Mouse (Mus musculus) cerebellum, postnatal 36 days (tissue): ENCODE measurements around the gene Rptor.
A peak's percentile ranks its signal among the peaks of the same experiment; 100 is the strongest.

ENCODE experiments used
- DNase-seq, 2 experiments: peaks; one replicate each; pipeline ENCODE4 v3.0.0; 2021 to 2022; ENCODE audit warnings: mixed read lengths in 2 of 2

Rptor gene

DNA sequence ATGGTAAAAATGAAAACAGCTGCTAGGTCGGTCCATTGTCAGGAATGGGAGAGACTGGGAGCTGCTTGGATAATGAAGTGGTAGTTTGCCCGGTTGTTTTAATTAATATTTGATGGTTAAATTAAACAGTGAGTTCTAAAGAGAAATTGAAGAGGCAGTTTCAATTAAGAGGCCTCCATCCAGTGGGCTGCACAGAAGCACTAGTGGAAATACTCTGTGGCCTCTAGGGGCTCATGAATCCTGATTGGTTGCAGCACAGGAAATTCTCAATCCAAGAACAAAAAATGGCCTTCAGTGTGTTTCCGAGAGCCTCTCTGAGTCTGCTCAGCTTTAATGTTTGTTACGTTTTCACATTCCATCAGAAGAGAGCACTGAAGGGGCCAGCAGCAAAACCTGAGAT is 141.7 kb downstream of the Rptor start:
- DNase-seq = no peak

DNA sequence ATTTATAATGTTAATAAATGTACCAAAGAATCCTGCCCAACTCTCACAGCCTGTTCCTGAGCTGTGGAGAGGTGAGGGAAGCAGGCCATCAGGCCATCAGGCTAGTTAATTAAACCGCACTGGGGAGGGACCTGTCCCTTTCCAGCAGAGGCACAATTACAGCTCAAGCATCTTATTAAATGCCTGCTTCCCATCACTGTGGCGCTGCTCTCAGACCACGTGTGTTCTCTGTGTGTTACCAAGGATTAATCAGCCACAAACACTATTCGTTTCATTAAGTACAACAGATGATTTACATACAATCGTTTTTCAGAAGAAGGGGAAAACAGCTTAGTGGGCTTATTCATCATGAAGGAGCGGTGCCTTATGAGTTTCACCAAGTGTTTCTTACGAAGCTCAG is 142.6 kb downstream of the Rptor start:
- DNase-seq = peak in 1 of 2 experiments; percentile 29

DNA sequence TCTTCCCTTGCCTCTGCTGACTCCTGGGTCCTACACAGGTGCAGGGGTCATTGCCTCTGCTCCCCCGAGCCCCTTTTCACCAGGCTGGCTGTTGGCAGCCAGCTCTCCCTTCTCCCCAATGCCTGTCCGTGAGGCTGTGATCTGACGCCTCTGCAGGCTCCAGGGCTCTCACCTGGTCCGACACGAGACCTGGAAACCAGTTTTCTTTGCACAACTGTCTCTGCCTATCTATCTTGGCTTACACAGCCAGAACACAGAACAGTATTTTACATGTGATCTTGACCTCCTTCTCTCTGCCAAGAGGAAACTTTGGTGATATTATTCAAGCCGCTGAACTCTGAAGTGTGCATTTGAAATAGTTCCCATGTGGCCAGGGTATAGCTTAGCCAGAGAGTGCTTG is 151.8 kb downstream of the Rptor start:
- DNase-seq = no peak

DNA sequence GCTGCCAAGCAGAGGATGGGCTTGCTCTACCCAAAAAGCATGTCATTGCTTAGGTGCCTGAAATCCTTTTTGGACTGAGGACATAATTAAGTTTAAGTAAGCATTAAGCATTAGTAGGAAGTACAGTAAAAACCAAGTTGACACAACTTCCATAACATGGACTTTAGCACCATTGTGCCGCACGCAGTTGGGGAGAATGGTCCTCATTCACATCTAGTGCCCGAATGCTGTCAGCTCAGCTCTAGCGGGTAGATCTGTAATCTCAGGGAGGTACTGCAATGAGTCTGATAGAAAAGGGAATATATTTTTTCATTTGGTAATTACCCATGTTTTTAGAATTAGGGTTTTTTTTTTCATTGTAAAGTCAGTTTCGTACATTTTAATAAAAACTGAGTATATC is 155.5 kb downstream of the Rptor start:
- DNase-seq = no peak

DNA sequence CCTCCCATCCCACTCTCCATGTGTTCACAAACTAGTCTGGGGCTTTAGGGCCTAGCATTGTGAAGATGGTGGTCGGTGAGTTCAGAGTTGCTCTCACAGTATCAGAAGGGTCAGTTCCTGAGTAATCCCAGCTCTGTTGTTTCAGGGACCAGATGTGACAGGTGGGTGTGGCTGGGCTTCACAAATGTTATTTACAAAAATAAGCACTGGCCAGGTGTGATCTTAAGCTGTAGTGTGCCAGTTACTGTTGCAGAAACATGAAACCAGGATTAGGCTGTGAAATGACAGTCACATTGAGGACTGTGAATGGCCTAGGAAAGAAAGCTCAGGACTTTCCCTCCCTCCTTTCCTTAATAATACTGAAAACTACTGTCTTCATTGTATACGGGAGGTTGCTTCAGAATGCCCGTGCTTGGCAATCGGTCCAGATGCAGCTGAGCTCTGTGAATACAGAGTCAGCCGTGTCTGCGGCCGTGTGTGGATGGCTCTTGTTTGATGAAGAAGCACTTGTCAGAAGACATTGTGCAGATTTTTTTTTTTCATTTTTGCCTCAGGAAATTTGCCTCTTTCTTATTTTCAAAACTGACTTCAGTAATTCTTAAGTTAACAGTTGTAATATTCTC is 156.1 kb downstream of the Rptor start:
- DNase-seq = no peak

DNA sequence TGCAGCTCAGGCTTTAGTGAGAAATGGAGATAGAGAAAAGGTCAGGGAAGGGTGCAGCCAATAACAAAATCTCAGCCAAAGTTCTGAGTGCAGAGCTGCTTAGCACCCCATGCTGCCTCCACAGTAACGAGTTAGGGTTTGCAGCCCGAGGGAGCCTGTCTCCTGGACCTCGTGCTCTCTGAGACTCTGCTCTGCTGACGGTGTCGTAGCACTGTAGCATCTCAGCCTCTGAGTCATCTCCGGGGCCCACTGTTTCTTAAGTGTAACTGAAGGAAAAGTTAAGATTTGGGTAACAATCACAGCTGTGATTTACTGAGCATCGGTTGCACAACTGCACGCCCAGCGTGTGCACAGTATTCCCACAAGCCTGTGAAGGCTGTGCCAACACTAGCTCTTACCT is 160.2 kb downstream of the Rptor start:
- no peak for DNase-seq

DNA sequence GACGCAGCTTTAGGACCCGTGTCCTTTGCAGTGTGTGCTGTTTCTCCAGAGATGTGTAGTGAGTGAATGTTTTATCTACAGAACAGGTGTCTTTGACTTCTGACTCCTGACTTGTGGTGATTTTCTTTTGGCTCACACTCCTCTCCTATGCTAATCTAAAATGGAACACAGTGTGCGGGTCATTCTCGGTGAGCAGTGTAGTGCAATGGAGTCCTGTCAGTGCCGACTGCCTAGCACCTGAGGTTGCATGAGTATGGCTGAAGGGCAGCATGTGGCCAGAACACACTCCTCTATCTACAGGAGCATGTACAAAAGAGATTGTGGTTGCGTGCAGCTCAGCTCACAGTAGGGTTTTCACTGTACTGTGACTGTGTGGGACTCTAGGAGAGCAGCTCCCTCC is 163.3 kb downstream of the Rptor start:
- no peak for DNase-seq

DNA sequence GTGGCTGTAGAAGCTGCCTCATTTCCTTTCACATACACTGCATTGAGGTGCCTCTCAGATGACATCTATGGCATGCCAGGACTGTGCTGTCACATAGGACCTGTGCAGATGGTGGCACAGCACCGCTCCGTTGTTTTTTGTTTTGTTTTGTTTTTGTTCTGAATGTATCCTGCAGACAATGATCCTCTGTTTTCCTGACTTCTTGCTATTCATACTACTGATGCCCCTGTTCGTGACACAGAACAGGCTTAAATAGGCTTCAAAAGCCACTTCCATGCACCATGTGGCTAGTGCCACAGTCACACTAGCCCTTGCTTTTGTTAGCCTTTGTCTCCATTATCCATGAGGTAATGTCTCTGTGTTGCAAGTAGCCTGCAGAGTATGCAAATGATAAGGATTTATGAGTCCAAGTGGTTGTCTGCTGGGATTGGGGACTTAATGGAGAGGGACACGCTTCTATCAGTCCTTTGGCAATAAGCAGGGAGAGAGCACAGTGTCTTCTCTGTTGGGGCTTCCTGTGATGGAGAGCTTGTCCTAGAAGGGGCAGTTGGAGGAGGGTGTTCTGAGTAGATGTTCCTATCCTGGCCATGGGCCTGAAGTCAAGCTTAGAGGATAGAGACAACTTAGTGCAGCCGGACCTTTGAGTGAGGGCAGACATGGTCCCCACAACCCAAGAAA is 164.2 kb downstream of the Rptor start:
- DNase-seq = peak; percentile 49 to 62

DNA sequence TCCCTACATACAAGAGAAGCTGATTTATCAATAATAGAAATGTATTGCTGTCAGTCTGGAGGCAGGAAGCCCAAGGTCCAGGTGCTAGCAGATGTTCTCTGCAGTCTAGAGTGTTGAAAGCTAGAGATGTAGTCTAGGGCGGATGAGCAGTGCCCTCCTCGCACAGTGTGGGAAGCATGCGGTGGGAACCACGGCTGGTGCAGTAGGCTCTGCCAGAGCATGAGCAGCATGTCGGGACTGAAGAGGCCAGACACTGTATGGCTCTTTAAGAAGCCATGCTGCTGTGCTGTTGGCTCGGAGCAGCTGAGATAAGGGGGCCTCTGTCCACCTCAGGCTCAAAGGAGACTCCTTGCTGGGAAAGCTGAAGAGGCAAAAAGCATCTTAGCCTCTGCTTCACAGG is 164.8 kb downstream of the Rptor start:
- no peak for DNase-seq

DNA sequence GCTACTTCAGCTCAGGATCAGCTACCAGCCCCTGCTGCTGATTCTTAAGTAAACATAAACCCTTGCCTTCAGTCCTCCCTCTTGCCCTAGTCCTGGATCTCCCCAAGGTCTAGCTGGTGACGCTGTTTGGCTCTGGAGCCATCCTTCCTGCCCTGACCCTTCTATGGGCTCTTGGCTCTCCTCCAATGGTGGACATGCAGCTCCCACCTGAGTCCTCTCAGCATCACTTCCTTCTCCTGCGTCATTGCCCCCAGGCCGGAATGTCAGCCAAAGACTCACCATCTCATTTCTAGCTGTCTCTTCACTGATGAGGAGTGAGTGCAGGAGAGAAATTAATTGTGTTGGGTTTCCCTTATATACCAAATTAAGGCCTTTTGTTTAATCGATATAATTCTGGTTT is 165.8 kb downstream of the Rptor start:
- DNase-seq = no peak

DNA sequence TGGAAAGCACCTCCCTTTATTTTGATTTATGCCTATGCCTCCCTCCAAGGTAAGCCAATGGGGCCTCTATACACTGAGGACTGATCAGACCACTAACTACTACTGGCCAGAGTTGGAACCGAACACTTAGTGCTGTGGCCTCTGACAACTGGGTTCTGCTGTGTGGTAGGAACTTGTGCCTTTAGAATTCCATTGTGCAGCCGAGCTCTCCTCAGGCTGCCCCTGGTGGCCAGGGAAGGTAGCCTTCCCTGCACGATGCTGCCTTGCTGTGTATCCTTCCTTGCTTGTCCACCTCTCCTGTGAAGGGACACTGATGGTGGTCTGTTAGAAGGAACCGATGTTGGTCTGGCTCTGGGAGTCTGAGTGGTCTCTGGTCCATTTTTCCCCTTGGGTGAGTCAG is 167.0 kb downstream of the Rptor start:
- peak in 1 of 2 experiments; percentile 32 for DNase-seq

DNA sequence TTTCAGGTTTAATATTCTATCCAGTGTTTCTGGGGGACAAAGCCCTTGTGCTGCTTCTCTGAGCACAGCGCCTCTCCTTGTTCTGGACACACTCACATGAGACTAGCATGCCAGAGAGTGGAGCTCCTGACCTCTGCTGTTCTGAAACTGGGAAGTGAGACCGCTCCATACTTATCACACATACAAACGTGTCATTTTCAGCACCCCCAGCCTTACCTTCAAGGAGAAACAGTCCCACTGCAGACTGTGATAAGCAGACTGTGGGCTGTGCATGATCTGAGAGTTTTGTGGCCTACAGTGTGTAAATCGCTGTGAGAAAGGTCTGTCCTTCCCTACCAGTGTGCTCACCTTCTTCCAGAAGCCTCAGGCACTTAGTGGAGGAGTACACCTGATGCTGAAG is 168.3 kb downstream of the Rptor start:
- no peak for DNase-seq

DNA sequence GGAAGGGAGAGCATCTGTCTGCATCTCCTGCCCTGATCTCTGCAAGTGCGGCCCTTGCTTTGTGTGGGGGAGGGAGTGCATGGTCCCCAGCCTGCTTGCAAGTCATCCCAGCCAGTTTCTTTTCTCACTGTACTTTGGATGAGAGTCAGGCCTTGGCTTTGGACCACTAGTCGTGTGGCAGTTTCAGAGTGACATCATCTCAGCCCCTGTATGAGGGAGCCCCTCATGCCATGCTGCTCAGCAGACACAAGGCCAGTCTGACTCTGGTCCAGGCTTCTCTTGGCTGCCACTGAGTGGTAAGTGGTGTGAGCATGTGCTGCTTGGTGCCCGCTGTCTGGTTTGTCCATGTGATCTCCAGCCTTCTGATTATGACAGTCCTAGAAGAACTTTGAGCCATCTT is 170.2 kb downstream of the Rptor start:
- peak; percentile 53 to 59 for DNase-seq

DNA sequence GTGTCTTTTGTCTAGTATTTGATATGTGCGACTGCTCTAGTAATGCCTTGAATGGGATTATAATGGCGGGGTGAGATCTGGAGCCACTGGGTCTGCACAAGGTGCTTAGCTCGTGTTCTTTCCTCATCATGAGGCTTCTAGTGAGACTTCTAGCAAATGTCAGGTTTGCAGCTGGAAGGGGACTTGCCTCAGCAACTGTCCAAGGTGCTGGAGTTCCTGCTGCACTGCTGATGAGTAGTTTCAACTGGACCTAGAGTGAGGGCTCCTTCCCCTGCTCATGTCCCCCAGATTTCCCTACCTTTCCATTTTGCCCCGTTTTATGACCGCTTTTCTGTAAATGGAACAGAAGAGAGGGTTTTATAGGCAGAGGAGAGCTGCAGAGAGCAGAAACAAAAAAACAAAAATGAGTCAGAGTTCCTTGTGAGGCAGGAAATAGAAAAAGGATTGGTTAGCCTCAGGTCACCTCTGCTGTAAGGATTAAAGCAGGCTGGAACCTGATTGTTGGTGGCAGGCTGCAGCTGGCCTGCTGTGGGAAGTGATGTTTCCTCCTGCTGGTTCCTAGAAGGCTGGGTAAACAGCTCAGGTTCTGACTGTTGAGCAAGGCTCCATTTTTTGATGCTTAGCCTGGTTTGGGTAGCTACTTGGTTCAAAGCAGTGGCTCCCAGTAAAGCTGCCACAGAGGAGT is 172.5 kb downstream of the Rptor start:
- DNase-seq = no peak

DNA sequence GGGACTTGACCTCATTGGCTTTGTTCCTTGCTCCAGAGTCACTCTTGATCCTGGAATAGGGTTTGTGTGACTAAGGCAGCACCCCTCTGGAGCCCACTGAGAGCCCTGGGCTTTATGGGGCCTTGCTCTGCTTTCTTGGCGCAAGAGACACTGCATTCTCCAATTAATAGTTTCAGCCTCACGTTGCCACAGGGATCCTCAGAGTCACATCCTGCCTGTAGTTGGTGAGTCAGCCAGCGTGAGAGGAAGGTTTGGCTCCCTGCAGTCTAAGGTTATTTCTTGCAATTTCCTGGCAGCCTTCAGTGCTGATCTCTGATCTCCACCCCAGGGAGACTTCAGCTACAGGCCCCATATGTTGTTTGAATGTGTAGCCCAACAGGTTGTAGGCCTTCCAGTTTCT is 174.5 kb downstream of the Rptor start:
- peak in 1 of 2 experiments; percentile 49 for DNase-seq

DNA sequence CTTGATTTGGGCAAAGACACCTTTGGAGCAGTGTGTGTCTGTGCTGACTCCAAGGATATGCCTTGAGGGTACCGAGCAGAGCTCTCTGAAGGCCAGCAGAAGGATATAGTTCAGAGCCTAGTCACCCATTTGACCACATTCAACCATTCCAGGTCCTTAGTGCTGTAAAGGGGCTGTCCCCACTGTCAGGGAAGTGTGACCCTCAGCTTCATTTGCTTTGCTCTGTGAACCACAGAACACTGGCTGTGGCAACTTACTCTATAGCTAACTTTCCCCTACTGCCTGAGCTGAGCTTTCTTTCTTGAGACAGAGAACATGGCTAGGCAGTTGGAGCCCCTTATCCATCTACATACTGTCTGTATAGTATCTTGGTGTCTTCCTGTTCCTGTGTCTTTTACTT is 175.2 kb downstream of the Rptor start:
- no peak for DNase-seq

DNA sequence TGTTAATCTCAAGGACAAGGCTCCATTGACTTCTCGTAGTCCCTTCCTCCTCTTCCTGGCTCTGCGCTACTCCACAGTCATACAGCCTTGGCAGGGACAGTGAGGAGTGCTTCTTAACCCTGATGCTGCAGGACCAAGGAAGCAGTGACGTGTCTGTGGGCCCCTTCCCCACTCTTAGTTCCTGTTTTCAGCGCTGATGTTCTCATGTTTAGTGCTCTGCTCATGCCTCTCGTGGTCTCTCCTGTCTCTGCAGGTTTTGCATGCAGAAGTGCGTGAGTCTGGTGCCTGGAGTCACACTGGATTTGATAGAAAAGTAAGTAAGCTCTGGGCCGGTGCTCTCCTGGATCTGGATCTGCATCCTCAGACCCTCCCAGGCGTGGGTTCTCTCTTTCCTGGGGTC is 177.6 kb downstream of the Rptor start:
- DNase-seq = no peak

DNA sequence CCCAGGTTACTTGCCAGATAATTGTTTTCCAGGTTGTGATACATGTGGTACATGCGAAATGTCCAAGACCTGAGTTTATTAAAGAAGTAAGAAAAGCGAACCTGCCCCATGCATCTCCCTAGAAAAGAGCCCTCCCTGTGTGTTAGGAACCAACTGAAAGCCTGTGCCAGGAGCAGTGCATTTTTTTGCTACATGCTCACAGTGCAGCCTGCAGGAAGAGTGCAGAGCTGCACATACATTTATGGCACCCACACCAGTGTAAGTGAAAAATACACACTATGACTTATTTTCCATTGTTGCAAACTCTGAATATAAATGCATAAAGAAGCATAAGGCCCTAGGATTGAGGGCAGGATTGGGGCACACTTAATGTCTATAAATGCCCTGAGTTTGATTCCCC is 178.5 kb downstream of the Rptor start:
- DNase-seq = no peak

DNA sequence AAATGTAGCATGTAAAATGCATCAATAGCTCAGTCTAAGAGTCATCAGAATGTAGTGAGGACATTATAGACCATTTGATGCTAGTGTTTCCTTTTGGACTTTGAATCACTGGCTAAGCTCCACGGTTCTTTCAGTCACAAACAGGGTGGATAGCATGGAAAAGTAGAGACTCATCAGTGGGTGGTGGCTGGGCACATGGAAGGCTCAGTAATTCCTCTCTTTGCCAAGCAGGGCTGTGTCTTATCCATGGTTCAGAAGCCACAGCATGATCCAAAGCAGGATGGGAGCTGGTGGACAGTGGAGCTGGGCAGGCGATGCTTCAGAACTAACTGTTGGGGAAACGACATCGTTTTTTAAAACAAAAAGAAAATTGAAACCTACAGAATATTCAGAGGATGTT is 179.0 kb downstream of the Rptor start:
- peak; percentile 41 to 50 for DNase-seq

DNA sequence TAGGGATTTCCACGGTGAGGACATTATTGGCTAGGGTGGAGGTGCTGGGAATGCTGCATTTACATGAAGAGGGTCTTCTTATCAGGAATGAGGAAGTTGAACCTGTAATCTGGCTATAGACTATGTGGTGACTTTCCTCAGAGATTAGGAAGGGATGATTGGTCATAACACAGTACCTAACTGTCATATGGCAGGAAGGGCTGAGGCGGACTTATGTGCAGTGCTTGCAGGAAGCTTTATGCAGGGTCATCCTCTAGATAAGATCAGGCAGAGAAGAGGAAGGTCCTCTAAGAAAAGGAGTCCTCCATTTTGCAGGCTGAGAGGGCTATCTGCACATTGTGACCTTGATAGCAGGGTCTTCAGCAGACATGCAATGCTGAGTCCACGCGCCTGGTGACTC is 180.9 kb downstream of the Rptor start:
- no peak for DNase-seq

DNA sequence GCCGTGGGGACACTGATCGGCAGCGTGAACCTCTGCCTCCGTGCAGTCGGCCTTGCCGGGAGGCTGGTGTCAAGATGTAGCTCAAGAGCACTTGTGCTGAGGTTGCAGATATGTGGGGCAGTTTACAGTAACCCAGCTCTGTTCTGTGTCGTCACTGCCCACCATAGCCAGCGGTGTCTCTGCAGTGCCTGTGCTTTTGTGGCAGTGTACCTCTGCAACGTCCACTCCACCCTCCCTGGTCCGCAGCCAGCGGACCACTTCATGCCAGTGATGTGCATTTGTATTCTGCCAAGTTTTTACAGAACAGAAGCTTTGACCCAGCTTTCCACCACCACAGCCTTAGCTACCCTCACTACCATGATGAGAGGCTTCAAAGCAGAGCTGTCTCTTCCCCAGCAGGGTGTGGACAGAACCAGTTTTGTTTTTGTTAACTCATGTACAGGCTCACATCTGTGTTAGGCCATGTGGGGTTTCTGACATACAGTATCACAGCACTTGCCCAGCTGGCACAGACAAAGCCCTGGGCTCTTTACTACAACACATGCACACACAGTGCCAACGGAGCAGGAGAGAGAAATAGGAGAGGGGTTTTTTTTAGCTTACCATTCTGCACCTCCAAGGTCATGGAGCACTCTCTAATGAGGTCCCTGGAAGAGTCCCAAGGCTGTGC is 182.1 kb downstream of the Rptor start:
- no peak for DNase-seq

DNA sequence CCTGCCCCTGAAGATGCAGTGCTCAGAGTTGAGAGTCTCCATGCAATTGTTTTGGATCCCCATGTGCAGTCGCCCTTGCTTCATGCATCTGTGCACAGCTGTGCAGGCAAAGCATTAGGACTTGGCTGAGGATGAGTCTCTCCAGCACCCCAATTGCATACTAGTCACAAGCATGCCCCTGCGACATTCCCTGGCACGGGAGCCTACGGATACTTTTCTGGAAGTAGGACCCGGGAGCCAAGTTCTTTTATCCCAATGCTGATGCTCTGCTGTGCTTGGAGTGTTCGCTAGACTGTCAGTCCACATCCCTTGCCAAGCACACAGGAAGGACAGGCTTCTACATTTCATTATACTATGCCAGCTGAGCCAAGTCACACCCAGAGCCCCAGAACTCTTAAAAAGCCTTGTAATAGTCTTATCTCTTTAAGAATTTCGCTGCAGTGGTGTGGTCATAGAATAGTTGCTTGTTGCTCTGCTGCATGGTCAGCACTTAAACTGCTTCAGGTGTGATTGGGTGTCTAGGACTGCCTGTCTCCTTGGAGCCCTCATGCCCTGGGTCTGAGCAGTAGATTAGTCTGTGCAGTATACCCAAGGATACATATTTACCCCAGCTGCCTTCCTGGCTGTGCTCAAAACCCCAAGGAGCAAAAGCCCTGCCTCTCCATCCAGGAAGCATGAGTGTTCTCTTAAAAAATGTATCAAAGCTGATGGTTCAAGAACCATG is 183.1 kb downstream of the Rptor start:
- DNase-seq = no peak

DNA sequence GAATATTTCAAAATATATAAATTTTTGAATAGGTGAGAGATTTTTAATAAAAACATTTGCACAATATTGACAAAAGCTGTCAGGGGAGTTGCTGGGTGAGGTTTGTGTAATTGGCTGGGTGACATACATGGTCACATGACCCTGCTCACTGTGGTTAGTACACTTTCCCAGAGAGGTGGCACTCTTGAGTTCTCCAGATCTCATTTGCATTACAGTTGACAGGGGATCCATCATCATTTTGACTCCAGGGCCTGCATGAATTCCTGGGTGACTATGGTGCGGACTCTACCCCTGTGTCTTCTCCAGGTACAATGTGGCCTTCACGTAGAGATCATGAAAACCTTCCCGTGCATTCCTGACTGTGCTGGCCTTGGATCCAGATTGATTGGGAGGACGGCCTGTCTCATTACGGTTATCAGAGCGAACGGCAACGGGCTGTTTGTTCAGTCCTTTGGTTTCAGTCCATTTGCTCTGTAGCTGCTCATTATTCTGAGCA is 183.7 kb downstream of the Rptor start:
- no peak for DNase-seq
